ENCODE assay signal across 8 mouse cellular contexts in genomic region chr10:93291843-93292242, GRCm38 (mm10). TPM values are rescaled to one million over a fixed set of nuclear protein-coding genes. Genes with fewer than 3 reads are reported as not detected.
A peak's percentile ranks its signal among the peaks of the same experiment; 100 is the strongest.
DNase-seq lines count a peak whose midpoint lies in the region; ATAC-seq and TF ChIP-seq lines count a peak whose summit lies in the region.

No protein-coding gene starts in this region.

- H3K27ac ChIP-seq in gastrocnemius, adult 2 months, result peak overlapping the region; percentile 76
- no peak overlapping the region for H3K27ac ChIP-seq in stomach, postnatal 0 days (replicated peaks)

- POLR2A ChIA-PET in Patski (lab: Charles Lee), result interaction anchor here (0.6 to 1.6 kb wide), 2 partner anchors 18 to 41 kb away, joined by 3 to 4 read pairs; no protein-coding TSS in a partner anchor

- H3K9me3 ChIP-seq in stomach, postnatal 0 days (ENCODE audit: control insufficient read depth, low read length), result no peaks in the 10 kb centered on the region

- H3K4me2 ChIP-seq in stomach, postnatal 0 days (replicated peaks; ENCODE audit: low read depth), result 0 out of 2 replicates have a peak overlapping the region, but pooled peaks have one; percentile 19

- intact Hi-C loops in gastrocnemius, adult 2 months (cut with DNase I), result loop anchor here (1.0 to 5.0 kb wide), 4 partner anchors 45 to 180 kb away; partner anchors contain the start of gene Cdk17
- intact Hi-C loops in left cerebral cortex, postnatal 4 days (cut with DNase I), result loop anchor here (5.0 kb wide), 1 partner anchor 180 kb away; no protein-coding TSS in a partner anchor

- H3K27me3 ChIP-seq in Patski, result no peaks in the 10 kb centered on the region
- H3K27me3 ChIP-seq in stomach, postnatal 0 days (ENCODE audit: control insufficient read depth, insufficient read depth, low read length), result no peaks in the 10 kb centered on the region

- no peak overlapping the region for H3K9ac ChIP-seq in stomach, postnatal 0 days (ENCODE audit: low read length)

- ATAC-seq in Patski, result no peak
- no peak for ATAC-seq in stomach, postnatal 0 days (ENCODE audit: low FRiP score, low TSS enrichment)

- 6% methylated on average over 6 of the region's 6 CpGs for WGBS in stomach, postnatal 0 days

- DNase-seq in 3134 (ENCODE audit: extremely low read depth, insufficient read length, low spot score) (peak; percentile 58), Patski (ENCODE audit: low read depth, low spot score) (no peak)
- peak; percentile 76 for DNase-seq in cerebellum, adult 8-10 months
- peak; percentile 89 for DNase-seq in gastrocnemius, adult 2 months
- DNase-seq in induced T-regulatory cell, adult 2 months (ENCODE audit: low read depth), result peak; percentile 90
- peak; percentile 87 for DNase-seq in left cerebral cortex, postnatal 4 days
- peak; percentile 51 to 72 for DNase-seq in natural killer cell, adult 2 months (ENCODE audit: low spot score in 2 of 2)
- DNase-seq in stomach, postnatal 0 days (ENCODE audit: low spot score), result peak; percentile 86

- peak overlapping the region; percentile 16 for H3K4me3 ChIP-seq in gastrocnemius, adult 2 months
- H3K4me3 ChIP-seq in stomach, postnatal 0 days (ENCODE audit: low read depth, low read length), result no peak overlapping the region

- in situ Hi-C loops in Patski (cut with MboI; ENCODE audit: low pct_unique_long_range_greater_than_20kb), result loop anchor here (10.0 kb wide), 2 partner anchors 133 to 263 kb away; no protein-coding TSS in a partner anchor

- peak; percentile 66 for TF ChIP-seq CTCF in Patski (IDR thresholded peaks at IDR 0.05)
- peak; percentile 76 for TF ChIP-seq CTCF in gastrocnemius, adult 2 months (IDR thresholded peaks at IDR 0.05)
- peak; percentile 87 for TF ChIP-seq CTCF in stomach, postnatal 0 days (IDR thresholded peaks at IDR 0.05; ENCODE audit: low read depth)

- H3K36me3 ChIP-seq in stomach, postnatal 0 days (ENCODE audit: control insufficient read depth, insufficient read depth, low read length), result no peaks in the 10 kb centered on the region

- CTCF ChIA-PET in Patski (lab: Charles Lee), result interaction anchor here (0.6 to 3.3 kb wide), 14 partner anchors 9 to 239 kb away, joined by 3 to 11 read pairs (median 4); partner anchors contain the start of gene Cdk17

- H3K4me1 ChIP-seq in stomach, postnatal 0 days (replicated peaks; ENCODE audit: control insufficient read depth, insufficient read depth), result no peaks in the 10 kb centered on the region

- TF ChIP-seq EP300 in stomach, postnatal 0 days (optimal IDR thresholded peaks at IDR 0.05), result no peak

RNA-seq across cellular contexts. Expression of gene Elk3, which starts 19.1 kb away (rescaled TPM):
- polyA plus RNA-seq in Patski (2021), result 65.2 TPM
- total RNA-seq in gastrocnemius, adult 2 months (2021), result 10 to 100 TPM; 11.7 to 14.2 TPM
- total RNA-seq in left cerebral cortex, postnatal 4 days (2021), result 10 to 100 TPM; 13.4 to 16.0 TPM
- 11.3 and 12.5 TPM in 2 replicates for polyA plus RNA-seq in stomach, postnatal 0 days (2015; fragmentation: Nextera tagmentation; extraction: Ambion mirVana)
